Mouse (Mus musculus) gastrocnemius, adult 8-10 months (tissue): ENCODE data around the gene Ccdc92b. TPM values are rescaled to one million over a fixed set of nuclear protein-coding genes. Genes with fewer than 3 reads are reported as not detected.

ENCODE experiments used
- DNase-seq, 2 experiments: peaks; one replicate each; pipeline ENCODE4 v3.0.0; 2022; ENCODE audit warnings: low spot score in 2 of 2
- total RNA-seq, 4 experiments: library from RNA; stranded (reverse); gene quantifications; 2 replicates each; pipeline ENCODE4 v1.2.4; 2022

Gene Ccdc92b
- total RNA-seq, 4 experiments from 2014 or later = 0.07 TPM; not detected in 3

GRCm38 (mm10) chr11:74610545-74611176 lies 8.7 kb upstream of the Ccdc92b start, which contains the start of gene Rap1gap2:
Gene Rap1gap2, minus strand, starts transcription at chr11:74610915.
- no peak for DNase-seq

GRCm38 (mm10) chr11:74611437-74611836 lies 8.0 kb upstream of the Ccdc92b start:
- DNase-seq = no peak

GRCm38 (mm10) chr11:74613428-74613827 lies 6.0 kb upstream of the Ccdc92b start:
- DNase-seq = no peak

- DNase-seq = no peak
Observed at GRCm38 (mm10) chr11:74615571-74615970, 3.8 kb upstream of the Ccdc92b start.

- DNase-seq = no peak
Observed at GRCm38 (mm10) chr11:74619956-74620300, 523 bp downstream of the Ccdc92b start.

GRCm38 (mm10) chr11:74621974-74622669 lies 2.7 kb downstream of the Ccdc92b start:
- DNase-seq = no peak

- no peak for DNase-seq
Observed at GRCm38 (mm10) chr11:74623693-74624092, 4.3 kb downstream of the Ccdc92b start.

GRCm38 (mm10) chr11:74625333-74625732 lies 5.9 kb downstream of the Ccdc92b start:
- no peak for DNase-seq

GRCm38 (mm10) chr11:74627481-74627880 lies 8.1 kb downstream of the Ccdc92b start:
- no peak for DNase-seq

- DNase-seq = no peak
Observed at GRCm38 (mm10) chr11:74631880-74632789, 12.7 kb downstream of the Ccdc92b start.

- no peak for DNase-seq
Observed at GRCm38 (mm10) chr11:74634490-74635275, 15.3 kb downstream of the Ccdc92b start.

- DNase-seq = no peak
Observed at GRCm38 (mm10) chr11:74637486-74637885, 18.1 kb downstream of the Ccdc92b start.

- peak; percentile 71 to 77 for DNase-seq
Observed at GRCm38 (mm10) chr11:74637971-74638790, 18.8 kb downstream of the Ccdc92b start.

- DNase-seq = no peak
Observed at GRCm38 (mm10) chr11:74638791-74639411, 19.5 kb downstream of the Ccdc92b start.

- DNase-seq = no peak
Observed at GRCm38 (mm10) chr11:74639628-74640027, 20.2 kb downstream of the Ccdc92b start.

- DNase-seq = no peak
Observed at GRCm38 (mm10) chr11:74647966-74648365, 28.6 kb downstream of the Ccdc92b start.

- DNase-seq = no peak
Observed at GRCm38 (mm10) chr11:74648676-74649075, 29.3 kb downstream of the Ccdc92b start.

GRCm38 (mm10) chr11:74649095-74649646 lies 29.8 kb downstream of the Ccdc92b start, which contains the start of gene Cluh:
Gene Cluh, plus strand, starts transcription at chr11:74649495.
- DNase-seq = peak; percentile 97 to 98
